Mouse (Mus musculus) CD4-positive helper T cell, adult 2 months (primary cell): ENCODE data around the gene Chmp5.

Source experiments
- DNase-seq: peaks from one replicate; pipeline ENCODE4 v3.0.0-alpha.2; 2012; ENCODE audit warnings: low read depth, missing footprints, low spot score

The Chmp5 gene

DNA sequence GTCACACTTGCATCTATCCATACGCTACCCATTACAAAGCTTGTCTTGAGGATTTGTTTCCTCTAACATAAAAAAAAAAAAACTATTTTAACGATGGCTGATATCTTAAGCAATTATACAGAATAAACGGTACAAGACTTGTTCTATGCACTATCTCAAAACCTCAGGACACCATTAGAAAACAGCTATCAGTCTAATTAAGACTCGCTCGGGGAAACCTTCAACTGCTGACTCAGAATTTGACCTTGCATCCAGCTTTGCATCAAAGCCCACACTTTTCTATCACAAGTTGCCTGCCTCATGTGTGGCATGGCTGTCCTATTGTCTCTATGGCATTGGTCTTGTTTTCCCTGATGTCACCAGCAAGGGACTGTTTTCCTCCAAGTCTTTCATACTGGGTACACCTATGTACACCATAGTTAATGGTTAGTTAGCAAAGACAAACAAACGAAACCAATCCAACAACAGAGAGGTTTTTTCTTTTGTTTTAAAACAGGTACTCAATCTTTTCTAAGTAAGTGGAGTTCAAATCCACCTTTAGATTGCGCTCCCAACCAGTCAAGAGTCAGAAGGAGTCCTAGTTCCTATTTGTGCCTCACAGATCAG lies 1.6 kb upstream of the Chmp5 start:
- DNase-seq = no peak

DNA sequence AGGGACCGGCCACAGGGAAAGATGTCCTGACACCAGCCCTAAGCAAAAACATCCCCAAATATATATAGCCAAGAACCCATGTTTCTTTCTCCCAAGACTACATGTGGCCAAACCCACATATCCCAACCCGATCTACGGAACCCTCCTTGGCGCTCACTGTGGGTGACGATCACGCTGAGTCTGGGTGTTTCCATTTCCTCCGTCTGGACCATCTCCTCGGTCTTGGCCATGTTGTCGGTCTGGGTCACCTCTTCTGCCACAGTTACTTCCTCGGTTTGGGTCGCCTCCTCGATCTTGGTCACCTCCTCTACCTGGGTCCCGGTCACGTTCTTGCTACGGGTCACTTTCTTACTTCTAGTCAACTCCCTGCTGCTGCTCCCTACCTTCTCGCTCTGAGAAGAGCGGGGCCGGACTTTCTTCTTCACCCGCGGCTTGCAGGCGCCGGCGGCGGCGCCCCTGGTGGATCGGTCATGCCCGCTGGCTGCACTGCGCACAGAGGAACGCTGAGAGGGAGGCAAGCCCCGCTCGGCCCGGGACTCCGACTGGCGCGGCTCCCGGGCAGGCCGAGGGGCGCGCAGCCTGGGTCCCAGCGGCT lies 545 bp upstream of the Chmp5 start:
- DNase-seq = no peak

DNA sequence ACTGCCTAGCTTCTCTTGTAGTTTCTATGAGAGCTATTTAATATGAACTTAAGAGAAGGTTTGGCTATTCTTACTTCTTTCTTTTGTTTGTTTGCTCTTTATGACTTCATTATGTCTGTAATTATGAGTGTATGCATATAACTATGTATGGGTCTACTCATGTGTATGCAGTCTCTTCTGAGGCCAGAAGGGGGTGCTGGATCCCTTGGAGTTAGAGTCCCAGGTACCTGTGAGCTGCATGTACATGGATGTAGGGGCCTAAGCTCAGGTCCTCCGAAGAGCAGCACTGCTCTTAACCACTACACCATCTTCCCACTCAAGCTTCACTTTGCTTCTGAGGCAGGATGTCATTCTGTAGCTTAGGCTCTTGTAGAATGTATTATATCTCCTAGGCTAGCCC lies 5.3 kb downstream of the Chmp5 start:
- peak; percentile 48 for DNase-seq

DNA sequence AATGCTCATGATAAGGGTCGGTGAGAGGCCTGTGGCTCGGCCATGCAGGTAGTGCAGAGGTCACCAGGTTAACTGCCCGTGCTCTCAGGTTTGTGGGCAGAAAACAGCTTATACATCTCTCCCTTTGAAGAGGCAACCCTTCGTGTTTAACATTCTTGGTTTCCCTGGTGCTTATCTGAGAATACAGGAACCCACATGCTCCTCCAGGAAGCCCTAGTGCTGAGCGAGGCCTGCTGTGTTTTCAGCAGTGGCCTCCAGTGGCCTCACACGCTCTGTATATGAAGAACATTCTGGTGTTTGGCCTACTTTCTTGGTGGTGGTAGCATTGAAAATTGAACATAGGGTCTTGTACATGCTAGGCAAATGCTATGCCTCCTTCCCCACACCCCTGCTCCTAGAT lies 7.7 kb downstream of the Chmp5 start:
- DNase-seq = no peak

DNA sequence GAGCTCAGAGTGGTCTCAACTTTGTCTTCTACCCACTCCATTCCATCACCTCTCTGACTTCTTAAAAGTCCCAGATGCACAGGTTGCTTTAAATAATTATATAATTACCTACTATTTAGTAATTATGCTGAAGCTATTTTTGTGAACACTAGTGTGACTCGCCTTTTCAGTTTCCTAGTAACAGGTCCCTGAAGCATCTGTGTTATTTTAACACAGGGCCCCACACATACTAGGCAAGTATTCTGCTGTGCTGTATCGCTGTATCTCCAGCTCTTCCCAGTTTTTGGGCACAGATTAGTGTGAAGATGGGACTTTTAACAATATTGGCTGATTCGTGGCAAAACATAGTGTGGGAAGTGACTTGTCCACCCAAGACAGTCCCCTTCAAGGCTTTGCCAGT lies 15.3 kb downstream of the Chmp5 start:
- DNase-seq = no peak

DNA sequence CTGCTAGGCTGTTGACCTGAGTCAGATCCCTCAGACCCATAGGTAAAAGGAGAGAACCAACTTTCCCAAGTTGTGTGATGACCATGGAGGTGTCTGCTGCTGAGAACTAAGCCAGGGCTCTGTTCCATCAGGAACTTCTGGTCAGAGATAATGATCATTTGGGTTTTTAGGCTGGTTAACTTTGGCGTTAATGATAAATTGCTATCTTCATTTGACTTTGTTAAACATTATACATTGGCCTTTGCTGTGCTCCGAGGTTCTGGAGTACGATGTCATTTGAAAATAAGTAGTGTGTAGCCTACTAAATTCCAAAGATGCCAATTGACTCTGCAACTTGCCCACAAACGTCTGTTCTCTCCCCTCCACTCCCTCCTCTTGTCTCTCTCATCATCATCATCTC lies 21.0 kb downstream of the Chmp5 start:
- DNase-seq = no peak

DNA sequence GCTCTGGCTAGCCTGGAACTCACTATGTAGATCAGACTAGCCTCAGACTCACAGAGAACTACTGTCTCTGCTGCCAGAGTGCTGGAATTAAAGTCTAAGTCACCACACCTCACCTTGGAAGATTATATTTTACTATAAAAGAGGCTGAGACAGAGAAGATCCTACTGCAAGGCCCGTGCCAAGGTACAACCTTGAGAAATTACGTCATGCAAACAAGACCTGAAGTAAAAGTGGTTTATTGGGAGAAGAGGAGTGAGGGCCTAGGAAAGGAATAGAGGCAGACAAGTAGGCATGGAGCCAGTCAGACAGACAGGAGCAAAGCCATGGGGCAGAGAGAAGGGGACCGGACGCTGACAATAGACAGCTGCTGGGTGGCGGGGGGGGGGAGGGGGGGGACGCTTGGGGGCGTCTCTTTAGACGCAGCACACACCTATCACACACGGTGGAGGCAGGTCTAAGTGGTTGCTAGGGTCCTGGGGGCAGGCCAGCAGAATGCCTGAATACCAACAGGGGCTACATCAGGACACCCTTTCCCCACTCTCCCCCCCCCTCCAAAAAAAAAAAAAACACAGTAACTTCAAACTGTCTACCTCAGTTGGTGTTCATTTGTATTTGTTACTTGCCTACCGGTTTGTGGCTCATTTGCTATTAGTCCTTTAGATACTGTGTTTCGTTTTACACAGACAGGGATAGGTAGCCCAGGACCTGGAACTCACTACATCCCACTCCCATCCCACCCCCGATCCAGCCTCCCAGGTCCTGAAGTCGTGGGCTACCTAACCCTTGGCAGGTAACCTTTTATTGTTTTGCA lies 21.8 kb downstream of the Chmp5 start:
- DNase-seq = peak; percentile 29

DNA sequence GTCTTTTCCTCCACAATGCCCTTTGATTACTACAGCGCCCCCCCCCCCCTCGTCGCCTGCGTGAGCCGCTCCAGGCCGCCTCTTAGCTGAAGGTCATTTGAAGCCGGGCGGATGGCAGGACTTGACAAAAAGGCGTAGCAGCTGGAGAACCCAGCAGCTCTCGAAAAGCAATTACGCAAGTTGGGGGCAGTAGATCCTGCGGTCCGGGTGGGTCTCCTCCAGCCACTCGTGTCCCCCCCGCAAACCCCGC lies 22.3 kb downstream of the Chmp5 start:
- DNase-seq = no peak

DNA sequence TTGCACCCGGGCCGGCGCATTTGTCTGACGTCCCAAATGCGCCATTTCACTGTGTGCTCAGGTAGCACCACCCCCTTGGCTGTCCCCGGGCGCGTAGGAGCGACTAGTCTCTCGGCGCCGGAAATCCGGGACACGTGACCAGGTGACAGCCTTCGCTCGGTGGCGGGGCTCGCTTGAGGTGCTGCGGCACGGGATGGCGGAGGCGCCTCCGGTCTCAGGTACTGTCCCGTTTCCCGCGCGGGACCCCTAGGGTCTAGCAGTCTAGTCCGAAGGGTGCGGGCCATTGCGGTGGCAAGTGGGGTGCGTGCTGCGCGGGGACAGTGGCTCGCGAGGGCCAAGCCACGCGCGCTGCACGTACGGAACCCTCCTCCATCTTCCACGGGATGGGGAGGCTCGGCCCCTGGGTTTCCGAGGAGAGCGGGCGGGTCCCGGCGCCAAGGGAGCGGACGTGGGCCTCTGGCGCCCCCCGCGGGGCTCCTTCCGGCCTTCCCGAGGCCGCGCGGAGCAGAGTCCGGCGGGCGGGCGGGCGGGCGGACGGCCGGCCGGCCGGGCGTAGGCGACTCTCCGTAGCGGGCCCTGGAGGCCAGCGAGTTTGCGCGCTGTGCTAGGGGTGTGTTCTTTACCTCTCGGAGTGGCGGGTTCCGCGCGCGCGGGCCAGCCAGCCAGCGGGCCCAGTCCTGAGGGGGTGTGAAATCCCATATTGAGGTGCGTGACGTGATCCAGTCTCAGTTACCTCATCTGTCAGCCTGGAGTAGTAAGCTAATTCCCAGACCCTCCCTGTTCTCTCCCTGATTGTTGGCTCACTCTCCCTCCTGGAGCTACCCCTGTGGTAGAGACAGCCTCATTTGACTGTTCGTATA lies 22.9 kb downstream of the Chmp5 start, which contains the start of gene Nfx1:
Nfx1 (plus strand) TSS at position 65 of the 860 bp plus-strand sequence.
- DNase-seq = peak; percentile 97

DNA sequence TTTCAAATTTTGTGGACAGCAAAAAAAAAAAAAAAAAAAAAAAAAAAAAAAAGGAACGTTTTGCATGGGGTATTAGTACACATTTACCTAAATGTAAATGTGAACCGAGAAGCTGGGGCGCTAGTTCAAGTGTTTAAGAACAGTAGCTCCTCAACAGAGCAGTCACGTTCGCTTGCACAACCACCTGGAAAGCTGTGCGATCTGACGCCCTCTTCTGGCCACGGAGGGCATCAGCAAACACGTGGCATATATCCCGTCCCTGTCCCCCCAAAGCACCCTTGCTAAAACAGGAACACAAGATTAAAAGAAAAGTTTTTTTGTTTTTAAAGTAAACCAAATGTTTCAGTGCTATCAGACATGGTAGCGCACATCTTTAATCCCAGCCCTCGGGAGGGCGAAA lies 23.5 kb downstream of the Chmp5 start:
- peak; percentile 69 for DNase-seq

DNA sequence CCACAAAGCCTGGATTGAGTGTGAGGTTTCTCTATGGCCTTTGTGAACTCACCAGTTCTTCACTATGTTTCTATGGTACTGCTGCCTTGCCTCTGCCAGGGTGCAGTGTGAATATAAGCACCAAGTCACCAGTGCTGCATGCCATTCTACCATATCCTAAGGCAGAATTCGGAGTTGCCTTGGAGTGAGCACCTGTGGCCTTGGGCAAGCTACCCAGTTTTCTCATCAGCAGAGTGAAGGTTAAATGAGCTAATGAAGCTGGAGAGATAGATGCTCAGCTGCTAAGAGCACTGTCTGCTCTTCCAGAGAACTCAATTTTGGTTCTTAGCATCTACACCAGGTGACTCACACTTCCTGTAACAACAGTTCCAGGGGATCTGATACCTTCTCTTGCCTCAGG lies 25.8 kb downstream of the Chmp5 start:
- no peak for DNase-seq

DNA sequence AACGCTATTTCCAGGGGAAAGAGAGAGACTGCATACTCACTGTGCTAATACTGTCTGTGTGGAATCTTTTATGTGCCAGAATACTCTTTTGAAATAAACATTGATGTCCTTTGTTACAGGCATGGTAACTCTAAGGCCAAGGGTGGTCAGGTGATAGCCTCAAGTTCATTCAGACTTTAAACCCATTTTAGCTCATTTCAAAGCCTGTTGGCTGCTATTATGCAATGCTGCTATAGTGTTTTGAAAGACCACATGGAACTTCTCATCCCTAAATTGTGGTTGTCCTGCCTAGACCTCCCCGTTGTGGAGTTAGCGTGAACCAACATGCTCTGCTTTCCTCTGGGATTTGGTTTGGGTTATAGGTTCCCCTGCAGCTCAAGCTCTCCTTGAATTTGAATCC lies 27.5 kb downstream of the Chmp5 start:
- DNase-seq = no peak

DNA sequence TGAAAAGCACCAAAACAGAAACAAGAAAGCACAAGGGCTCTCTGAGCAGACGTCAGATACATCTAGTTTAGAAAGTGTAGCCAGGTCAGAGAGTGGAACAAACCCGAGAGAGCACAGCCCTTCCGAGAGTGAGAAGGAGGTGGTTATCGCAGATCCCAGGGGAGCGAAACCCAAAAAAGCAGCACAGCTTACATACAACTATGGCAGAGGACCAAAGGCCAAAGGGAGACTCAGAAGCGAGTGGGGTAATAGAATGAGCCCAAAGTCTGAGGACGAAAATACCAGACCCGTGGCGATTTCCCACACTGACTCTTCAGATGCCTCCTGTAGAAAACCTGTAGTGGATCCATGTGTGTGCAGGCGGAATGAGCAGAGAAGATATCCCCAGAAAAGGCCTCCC lies 28.4 kb downstream of the Chmp5 start:
- DNase-seq = no peak

DNA sequence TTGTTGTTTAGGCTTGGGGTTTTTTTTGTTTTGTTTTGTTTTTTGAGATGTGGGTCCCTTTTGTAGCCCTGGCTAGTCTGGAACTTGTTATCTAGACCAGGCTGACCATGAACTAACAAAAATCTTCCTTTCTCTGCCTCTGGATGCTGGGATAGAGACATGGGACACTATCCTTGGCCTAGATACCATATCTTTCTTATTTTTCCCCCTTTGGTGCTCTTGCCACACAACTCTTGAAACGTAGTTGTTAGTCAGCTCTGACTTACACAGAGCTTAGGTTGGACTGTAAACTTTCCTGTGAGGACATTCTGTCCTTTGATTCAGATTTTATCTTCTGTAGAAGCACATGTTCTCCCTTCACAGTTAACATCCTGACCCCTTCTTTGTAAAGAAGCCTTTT lies 31.2 kb downstream of the Chmp5 start:
- DNase-seq = no peak

DNA sequence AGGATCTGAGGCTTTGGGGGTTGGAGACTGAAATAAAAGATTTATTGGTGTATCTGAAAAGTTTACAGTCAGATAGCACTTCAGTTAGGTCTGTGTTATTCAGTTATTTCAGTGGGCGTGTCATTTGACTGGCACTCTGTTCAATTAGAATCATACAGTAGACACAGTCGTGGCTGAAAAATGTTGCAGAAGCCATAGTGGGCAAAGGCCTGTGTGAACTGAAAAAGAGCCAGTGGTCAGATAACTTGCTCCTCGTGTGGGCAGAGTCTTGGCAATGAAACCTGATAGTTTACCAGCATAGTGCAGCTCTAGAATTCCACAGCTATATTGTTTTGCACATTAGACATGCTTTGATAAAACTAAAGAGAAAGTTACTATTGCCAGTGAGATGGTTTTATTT lies 34.3 kb downstream of the Chmp5 start:
- DNase-seq = no peak

DNA sequence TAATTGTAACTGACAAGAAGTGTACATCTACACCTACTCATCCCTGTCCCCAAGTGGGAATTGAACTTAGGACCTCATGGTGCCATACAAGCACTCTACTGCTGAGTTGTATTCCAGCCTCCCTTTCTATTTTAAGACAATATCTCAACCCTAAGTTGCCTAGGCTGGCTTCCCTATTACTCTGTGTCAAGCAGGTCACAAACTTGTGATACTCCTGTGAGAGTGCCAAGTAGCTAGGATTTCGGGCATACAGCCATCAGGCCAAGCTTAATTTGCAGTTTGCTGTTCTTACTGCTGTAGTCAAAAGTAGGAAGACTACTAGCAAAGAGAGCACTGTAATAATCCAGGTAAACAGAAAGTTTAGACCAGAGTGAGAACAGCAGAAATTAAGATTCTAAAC lies 35.5 kb downstream of the Chmp5 start:
- DNase-seq = no peak

DNA sequence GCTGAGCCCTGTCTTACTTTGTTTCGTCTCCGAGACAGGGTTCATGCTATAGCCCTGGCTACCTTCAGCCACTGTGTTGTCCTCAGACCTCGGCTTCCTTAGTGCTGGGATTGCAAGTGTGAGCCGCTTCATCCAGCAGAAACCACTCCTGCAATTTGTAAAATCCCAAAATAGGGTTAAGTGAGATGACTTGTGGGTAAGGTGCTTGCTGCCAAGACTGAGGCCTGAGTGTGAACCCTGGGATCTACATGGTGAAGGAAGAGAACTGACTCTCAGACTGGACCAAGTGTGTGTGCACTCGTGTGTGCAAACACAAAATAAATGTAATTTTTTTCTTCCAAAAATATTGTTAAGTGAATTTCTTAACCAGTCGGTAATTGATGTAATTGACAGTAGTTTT lies 41.4 kb downstream of the Chmp5 start:
- no peak for DNase-seq

DNA sequence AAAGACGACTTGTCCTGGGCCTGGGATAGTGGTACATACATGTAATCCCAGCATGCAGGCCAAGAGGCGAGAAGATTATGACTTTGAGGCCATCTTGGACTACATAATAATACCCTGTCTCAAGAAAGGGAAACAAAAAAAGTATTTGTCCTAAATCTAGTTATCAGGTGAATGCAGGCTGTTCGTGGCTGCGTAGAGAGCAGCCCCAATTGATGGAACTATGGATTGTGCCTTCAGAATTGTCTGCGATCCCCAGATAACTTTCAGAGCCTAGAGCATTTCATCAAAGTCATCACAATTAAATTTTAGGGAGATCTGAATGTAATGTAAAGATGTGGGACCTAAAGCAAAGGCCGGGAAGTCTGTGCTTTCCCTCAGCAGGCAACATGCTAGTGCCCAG lies 48.1 kb downstream of the Chmp5 start:
- no peak for DNase-seq

DNA sequence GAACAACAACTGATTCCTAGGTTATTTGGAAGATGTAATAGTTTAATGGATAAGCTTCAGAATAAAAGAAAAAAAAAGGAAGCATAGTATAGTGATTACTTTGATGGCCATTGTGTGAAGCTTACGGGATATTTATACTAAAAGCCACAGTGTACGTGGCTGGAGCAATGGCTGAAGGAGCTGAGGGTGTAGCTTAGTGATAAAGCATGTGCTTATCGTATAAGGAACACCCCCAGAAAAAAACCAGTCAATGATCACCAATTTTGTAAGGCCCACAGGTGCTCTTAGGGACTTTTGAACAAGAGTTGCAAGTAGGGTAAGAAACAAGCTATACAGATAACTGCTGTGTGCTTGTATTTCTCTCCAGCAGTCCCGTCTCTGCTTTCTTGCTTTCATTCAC lies 49.7 kb downstream of the Chmp5 start:
- no peak for DNase-seq

DNA sequence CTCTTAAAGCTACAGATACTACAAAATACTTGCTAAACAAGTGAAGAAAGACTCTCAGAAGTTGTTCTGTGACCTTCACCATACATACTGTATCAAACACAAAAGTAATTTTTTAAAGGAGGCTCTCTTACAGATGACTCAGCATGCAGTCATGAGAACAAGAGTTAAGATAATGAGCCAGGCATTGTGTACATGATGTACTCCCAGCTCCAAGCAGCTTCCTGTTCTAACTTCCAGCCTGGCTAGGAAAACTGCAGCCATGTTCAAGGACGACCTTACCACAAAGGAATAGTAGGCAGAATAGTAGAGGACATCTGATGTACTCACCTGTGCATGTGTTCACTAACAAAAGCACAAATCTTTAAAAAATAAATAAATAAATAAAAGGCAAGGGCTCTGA lies 52.1 kb downstream of the Chmp5 start:
- DNase-seq = no peak

DNA sequence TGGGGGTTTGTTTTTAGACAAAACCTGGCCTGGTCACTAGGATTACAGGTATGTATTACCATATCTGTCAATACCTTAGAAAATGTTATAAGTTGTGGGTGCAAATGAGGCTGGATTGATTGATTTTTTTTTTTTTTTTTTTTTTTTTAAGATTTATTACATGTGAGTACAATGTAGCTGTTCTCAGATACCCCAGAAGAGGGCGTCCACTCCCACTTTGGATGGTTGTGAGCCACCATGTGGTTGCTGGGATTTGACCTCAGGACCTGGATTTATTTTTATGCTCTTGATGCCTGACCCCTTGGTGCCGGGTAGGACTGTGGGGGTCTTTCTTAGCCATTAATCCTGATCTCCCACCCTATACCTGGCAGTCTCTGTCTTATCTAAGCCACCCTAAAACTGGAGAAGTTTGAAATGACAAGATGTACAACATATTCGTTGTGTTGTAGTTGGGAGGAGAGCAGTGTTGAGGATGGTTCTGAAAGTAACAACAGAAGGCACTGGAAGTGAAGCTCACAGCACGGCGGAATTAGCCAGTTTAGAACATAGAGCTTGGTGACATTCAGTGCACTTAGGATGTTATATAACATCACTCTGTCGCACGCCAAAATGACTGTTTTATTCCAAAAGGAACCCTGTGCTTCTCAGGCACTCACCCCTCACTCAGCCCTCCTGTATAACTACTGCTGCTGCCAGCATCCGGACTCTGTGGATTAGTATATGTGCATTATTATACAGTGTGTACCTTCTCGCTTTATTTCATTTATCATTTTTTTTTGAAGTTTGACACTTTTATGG lies 52.8 kb downstream of the Chmp5 start:
- peak; percentile 8 for DNase-seq

DNA sequence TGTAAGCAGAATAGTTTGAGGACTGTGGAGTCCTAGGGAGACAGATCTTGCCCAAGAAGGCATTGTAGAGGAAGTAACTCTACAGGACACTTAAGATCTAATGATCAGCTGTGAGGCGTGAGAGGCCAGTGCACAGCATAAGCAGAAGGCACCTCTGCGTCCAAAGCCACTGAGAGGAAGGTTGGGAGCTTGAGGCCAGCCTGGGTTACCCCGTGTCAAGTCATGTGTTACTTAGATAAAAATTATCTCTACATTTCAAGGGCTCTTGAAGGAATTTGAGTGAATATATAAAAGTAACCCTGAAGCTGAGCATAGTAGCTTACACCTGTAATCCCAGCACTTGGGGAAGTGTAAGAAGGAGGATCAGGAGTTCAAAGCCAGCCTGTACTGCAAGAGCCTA lies 65.1 kb downstream of the Chmp5 start:
- no peak for DNase-seq
